Mouse (Mus musculus) embryonic facial prominence, embryonic 11.5 days (tissue): ENCODE results near the gene Med23. TPM values are rescaled to one million over a fixed set of nuclear protein-coding genes. Genes with fewer than 3 reads are reported as not detected.

Experiments used
- ATAC-seq: fragments of 200-750 bp; cut with Nextera tagmentation; replicated peaks from 2 replicates; pipeline ENCODE4 v1.8.0; 2017; ENCODE audit warnings: low read depth; ENCODE audit not compliant: insufficient number of reproducible peaks, low FRiP score, low TSS enrichment
- DNase-seq: peaks from one replicate; pipeline ENCODE4 v3.0.0-alpha.2; 2015; ENCODE audit warnings: low spot score
- H3K27ac ChIP-seq: fragments of 300-500 bp; sonication (generic); replicated peaks from 2 replicates; pipeline ENCODE4 v1.5.1; 2014; ENCODE audit warnings: mild to moderate bottlenecking, low read depth, low read length, control low read depth
- H3K27me3 ChIP-seq: fragments of 300-500 bp; sonication (generic); 2 replicates; pipeline ENCODE4 v1.6.1; 2014; ENCODE audit warnings: mild to moderate bottlenecking, low read length, moderate library complexity, mixed read lengths; ENCODE audit not compliant: control insufficient read depth, insufficient read depth
- H3K36me3 ChIP-seq: fragments of 300-500 bp; sonication (generic); replicated peaks from 2 replicates; pipeline ENCODE4 v1.6.1; 2014; ENCODE audit warnings: low read depth, mild to moderate bottlenecking, low read length, moderate library complexity, mixed read lengths; ENCODE audit not compliant: control insufficient read depth, insufficient read depth
- H3K4me1 ChIP-seq: fragments of 300-500 bp; sonication (generic); 2 replicates; pipeline ENCODE4 v1.6.1; 2014; ENCODE audit warnings: low read length, mixed read lengths; ENCODE audit not compliant: control insufficient read depth, insufficient read depth
- H3K4me2 ChIP-seq: fragments of 300-500 bp; sonication (generic); 2 replicates; pipeline ENCODE4 v1.6.1; 2014; ENCODE audit warnings: low read depth, mild to moderate bottlenecking, control low read depth, low read length, moderate library complexity
- H3K4me3 ChIP-seq: fragments of 300-500 bp; sonication (generic); 2 replicates; pipeline ENCODE4 v1.5.1; 2014; ENCODE audit warnings: low read depth, low read length, control low read depth
- H3K9ac ChIP-seq: fragments of 300-500 bp; sonication (generic); replicated peaks from 2 replicates; pipeline ENCODE4 v1.6.1; 2014; ENCODE audit warnings: mild to moderate bottlenecking, control low read depth, low read length
- H3K9me3 ChIP-seq: fragments of 300-500 bp; sonication (generic); replicated peaks from 2 replicates; pipeline ENCODE4 v1.6.1; 2016; ENCODE audit warnings: mild to moderate bottlenecking, low read length, inconsistent platforms, mixed read lengths; ENCODE audit not compliant: control insufficient read depth
- WGBS: fragments of 180-500 bp; shearing (Covaris S2); extraction: QIAGEN DNeasy Blood & Tissue Kit; methylation state at CpG from one replicate; pipeline ENCODE4 v1.1.7; 2014; 5-methylcytosine and 5-hydroxymethylcytosine counted together
- polyA plus RNA-seq: library from polyadenylated mRNA; unstranded; fragments of >200 nt; fragmentation: Nextera tagmentation; extraction: Ambion mirVana; gene quantifications from 2 replicates; pipeline ENCODE4 v1.2.1, GENCODE M21; 2014

Gene Med23
- polyA plus RNA-seq: 31.4 and 35.6 TPM in 2 replicates

DNA sequence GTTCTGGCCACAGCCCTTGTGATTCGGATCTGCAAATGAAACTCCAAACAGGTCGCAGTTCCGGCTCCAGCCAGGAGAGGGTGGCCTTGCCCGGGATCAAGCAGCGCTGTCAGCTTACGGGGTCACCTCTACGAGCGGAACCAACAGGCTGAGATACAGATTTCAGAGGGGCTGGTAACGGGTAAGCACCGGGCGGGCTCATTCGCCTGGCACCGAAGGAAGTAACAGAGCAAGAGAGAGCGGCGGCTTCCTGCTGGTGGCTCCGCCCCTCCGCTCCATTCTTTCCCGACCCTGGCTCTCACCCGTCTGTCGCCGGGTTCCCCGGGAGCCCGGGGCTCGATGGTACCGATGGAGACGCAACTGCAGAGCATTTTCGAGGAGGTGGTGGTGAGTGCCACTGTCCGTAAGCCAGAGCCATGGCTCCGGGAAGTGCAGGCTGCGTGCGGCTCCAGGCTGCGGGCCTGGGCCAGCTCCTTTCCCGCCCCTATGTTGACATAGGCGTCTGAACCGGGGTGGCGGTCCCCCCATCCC is at the start of gene Med23:
Gene Med23 (plus strand): TSS at position 227 of the 531 bp plus-strand sequence.
- H3K4me3 ChIP-seq: peak within 1 kb of the TSS; percentile 73
- no peak within 1 kb of the TSS for H3K27ac ChIP-seq
- peak; percentile 97 for DNase-seq
- no peaks in the 10 kb centered on the region for H3K27me3 ChIP-seq
- peak; percentile 99 for ATAC-seq
- peak within 1 kb of the TSS; percentile 83 for H3K9ac ChIP-seq
- no peaks in the 10 kb centered on the region for H3K4me1 ChIP-seq
- under 1% methylated on average over 36 of the region's 36 CpGs for WGBS
- H3K4me2 ChIP-seq: peak within 1 kb of the TSS; percentile 58
- peaks cover 3% of the 10 kb centered on the region; the same call in 1 of the 2 replicates for H3K36me3 ChIP-seq
- H3K9me3 ChIP-seq: no peaks in the 10 kb centered on the region

DNA sequence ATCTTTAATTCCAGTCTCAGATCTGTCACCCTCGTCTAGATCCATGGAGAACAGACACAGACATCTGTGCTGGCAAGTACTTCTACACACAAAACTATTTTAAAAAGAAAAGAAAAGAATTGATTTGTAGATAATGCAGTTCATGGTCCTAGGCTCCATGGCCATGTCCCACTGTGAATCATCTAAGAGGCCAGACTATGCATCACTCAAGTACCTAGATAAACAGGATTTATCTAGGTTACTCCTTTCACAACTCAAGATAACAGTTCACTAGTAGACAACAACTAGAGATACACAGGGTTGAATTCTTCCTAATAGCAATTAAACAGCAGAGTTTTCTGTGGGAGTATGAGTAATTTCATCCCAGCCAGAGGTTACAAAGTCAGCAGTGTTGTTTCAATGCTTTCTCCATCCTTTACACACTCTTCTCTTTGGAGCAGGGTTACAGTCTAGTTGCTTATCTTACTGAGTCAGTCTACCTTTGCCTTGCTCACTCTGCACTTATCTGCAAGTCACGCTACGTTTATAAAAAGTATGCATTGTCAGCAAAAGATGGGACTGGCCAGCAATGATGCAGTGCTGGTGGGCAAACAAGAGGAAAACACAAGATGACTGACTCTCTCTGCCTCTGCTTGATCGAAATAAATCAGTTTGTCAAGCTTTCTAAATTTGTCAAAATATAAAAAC is 47.7 kb upstream of the Med23 start:
- 86% methylated on average over 4 of the region's 4 CpGs for WGBS
- H3K4me1 ChIP-seq: no peaks in the 10 kb centered on the region
- no peak for DNase-seq
- no peaks in the 10 kb centered on the region for H3K9me3 ChIP-seq
- no peaks in the 10 kb centered on the region for H3K36me3 ChIP-seq
- no peaks in the 10 kb centered on the region for H3K27me3 ChIP-seq
- H3K9ac ChIP-seq: no peak overlapping the region
- no peak overlapping the region for H3K4me2 ChIP-seq
- no peak for ATAC-seq
- H3K4me3 ChIP-seq: no peak overlapping the region
- H3K27ac ChIP-seq: no peak overlapping the region

DNA sequence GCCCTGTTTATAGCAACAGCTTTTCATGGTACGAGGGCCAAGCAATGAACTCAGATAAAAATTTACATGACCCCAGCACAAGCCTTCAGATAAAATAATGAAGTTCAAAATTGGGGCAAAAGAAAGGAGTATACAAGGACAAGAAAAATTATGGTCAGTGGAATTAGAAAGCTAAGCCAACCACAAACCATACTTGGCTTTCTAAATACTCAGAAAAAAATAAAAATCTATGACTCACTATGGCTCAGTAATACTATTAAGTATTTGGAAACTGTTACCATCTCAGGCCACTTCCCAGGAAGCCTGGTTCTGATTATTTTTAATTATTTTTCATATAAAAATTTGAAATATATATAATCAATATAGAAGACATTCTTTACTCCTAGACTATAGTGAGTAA is 46.9 kb upstream of the Med23 start:
- Histone ChIP-seq H3K27ac (no peak overlapping the region), H3K4me2 (no peak overlapping the region), H3K4me1 (no peaks in the 10 kb centered on the region), H3K9me3 (no peaks in the 10 kb centered on the region), H3K27me3 (no peaks in the 10 kb centered on the region), H3K4me3 (no peak overlapping the region), H3K36me3 (no peaks in the 10 kb centered on the region), H3K9ac (no peak overlapping the region)
- ATAC-seq: no peak
- 91% methylated on average over 1 of the region's 1 CpGs for WGBS
- no peak for DNase-seq

DNA sequence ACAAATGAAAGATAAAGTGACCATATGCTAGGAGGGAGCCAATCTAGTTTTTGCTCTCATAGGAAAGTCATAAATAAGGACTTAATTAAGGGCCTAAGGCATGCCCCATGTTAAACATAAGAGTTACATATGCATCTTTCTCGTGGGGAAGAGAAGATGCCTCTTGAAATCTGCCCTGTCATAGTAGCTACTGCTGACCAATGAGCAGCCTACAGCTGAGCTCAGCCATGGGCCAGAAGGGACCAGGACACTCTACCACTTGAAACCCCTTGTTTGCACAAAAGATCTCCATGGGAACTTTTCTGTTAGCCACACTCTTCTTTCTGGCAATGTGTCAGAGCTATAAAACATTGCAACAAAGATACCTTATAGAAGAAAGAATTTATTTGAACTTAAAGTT is 46.5 kb upstream of the Med23 start:
- Histone ChIP-seq H3K36me3 (no peaks in the 10 kb centered on the region), H3K27ac (no peak overlapping the region), H3K4me1 (no peaks in the 10 kb centered on the region), H3K27me3 (no peaks in the 10 kb centered on the region), H3K4me3 (no peak overlapping the region), H3K9me3 (no peaks in the 10 kb centered on the region), H3K4me2 (no peak overlapping the region), H3K9ac (no peak overlapping the region)
- no peak for DNase-seq
- WGBS: 53% methylated on average over 1 of the region's 1 CpGs
- ATAC-seq: no peak

DNA sequence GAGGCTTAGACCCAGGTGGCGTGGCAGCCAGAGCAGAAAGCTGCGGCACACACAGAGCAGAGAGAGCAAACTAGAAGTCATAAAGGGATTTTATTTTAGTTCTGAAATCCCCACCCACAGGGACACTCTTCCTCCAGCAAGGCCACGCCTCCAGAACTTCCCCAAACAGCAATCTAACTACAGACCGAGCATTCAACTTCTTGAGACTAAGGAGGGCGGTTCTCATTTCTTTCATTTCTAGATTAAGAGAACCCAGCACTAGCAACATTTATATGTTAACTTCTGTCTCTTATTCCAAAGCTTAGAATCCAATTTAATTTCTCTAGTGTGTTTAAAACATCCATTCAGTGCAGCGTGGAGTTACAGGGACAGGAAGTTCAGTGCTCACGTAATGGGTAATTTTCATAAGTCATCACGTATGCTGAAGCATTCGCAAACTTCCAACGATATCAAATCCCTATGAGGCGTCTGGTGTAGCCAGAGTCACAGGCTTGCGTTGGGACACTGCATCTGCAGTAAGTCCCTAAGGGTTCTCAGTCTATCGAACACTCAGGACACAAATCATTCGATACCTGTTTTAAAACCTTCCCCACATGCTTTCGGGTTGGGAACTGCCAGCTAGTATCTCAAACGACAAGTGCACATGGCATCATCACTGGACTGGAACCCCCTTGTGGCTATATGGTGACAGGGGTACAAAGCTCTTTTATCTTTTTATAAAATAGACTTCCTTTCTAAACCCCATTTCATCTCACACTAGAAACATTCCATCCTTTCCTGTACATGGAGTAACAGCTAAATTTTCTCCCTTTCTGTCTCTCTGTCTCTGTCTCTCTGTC is 45.9 kb upstream of the Med23 start:
- ATAC-seq (no peak), DNase-seq (no peak)
- no peaks in the 10 kb centered on the region for H3K36me3 ChIP-seq
- H3K4me3 ChIP-seq: no peak overlapping the region
- 77% methylated on average over 16 of the region's 16 CpGs for WGBS
- no peaks in the 10 kb centered on the region for H3K27me3 ChIP-seq
- H3K9ac ChIP-seq: no peak overlapping the region
- no peaks in the 10 kb centered on the region for H3K4me1 ChIP-seq
- no peak overlapping the region for H3K4me2 ChIP-seq
- no peaks in the 10 kb centered on the region for H3K9me3 ChIP-seq
- H3K27ac ChIP-seq: no peak overlapping the region

DNA sequence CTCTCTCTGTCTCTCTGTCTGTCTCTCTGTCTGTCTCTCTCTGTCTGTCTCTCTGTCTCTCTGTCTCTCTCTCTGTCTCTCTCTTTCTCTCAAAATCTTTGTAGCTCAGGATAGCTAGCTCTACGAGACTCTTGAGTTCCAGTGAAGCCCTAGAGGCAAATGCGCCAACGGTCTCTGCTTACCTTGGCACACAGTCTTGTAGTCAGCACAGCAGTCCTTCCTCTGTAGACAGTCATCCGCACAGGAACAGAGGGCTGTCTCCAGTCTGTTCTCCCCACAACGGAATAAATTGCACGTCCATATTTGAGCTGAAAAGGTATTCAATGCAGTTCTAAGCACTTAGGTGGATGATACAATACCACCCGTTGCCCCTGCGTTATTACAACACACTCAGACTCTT is 45.2 kb upstream of the Med23 start:
- Histone ChIP-seq H3K4me3 (no peak overlapping the region), H3K27me3 (no peaks in the 10 kb centered on the region), H3K4me1 (no peaks in the 10 kb centered on the region), H3K36me3 (no peaks in the 10 kb centered on the region), H3K9ac (no peak overlapping the region), H3K27ac (no peak overlapping the region), H3K9me3 (no peaks in the 10 kb centered on the region), H3K4me2 (no peak overlapping the region)
- no peak for DNase-seq
- 88% methylated on average over 8 of the region's 8 CpGs for WGBS
- no peak for ATAC-seq

DNA sequence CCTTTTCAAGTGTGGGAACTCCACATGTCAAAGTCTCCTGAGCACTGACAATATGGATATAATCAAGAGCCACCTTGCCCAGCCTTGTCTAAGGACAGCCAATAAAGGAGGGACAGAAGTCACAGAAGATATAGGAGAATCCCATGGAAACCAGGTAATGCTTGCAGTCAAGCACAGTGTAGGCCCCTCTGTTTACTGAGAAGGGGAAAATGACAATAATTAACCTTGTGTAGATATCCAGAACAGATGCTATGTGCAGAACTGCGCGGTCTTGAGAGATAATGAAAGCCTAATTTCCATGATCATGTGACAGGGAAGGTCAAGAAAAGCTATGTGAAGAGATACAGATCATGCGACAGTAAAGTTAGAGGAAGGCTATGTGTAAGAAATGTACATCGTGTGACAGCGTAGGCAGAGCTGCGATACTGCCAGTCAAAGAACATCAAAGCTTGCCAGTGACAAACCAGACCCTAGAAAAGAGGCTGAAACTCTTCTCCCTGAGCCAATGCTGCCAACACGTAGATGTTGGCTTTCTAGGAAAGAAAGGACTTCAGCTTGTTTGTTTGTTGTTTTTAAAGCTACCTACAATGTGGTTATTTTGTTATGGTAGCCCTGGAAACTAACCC is 44.2 kb upstream of the Med23 start:
- no peaks in the 10 kb centered on the region for H3K36me3 ChIP-seq
- H3K27ac ChIP-seq: no peak overlapping the region
- H3K4me3 ChIP-seq: no peak overlapping the region
- H3K27me3 ChIP-seq: no peaks in the 10 kb centered on the region
- H3K9me3 ChIP-seq: no peaks in the 10 kb centered on the region
- no peak for DNase-seq
- 78% methylated on average over 7 of the region's 7 CpGs for WGBS
- ATAC-seq: no peak
- no peaks in the 10 kb centered on the region for H3K4me1 ChIP-seq
- H3K4me2 ChIP-seq: no peak overlapping the region
- no peak overlapping the region for H3K9ac ChIP-seq
